Mouse (Mus musculus): ENCODE results near the gene Mrap. TPM values are rescaled to one million over a fixed set of nuclear protein-coding genes. Genes with fewer than 3 reads are reported as not detected.

Mrap gene
- total RNA-seq, 4 experiments from 2014 or later = 13.4 to 20.0 (median 13.6) TPM

GRCm38 (mm10) chr16:90753386-90753941, 15.5 kb downstream of the Mrap start:
- no peak for DNase-seq (ENCODE audit: low spot score)

- DNase-seq (ENCODE audit: low spot score) = no peak
Observed at GRCm38 (mm10) chr16:90759335-90759734, 21.3 kb downstream of the Mrap start.

GRCm38 (mm10) chr16:90760515-90760914, 22.5 kb downstream of the Mrap start:
- no peak for DNase-seq (ENCODE audit: low spot score)

- DNase-seq (ENCODE audit: low spot score) = no peak
Observed at GRCm38 (mm10) chr16:90765195-90765877, 27.3 kb downstream of the Mrap start.

- no peak for DNase-seq (ENCODE audit: low spot score)
Observed at GRCm38 (mm10) chr16:90766919-90767454, 29.0 kb downstream of the Mrap start.

- DNase-seq (ENCODE audit: low spot score) = no peak
Observed at GRCm38 (mm10) chr16:90774216-90774615, 36.2 kb downstream of the Mrap start.

- DNase-seq (ENCODE audit: low spot score) = no peak
Observed at GRCm38 (mm10) chr16:90774646-90775045, 36.6 kb downstream of the Mrap start.

GRCm38 (mm10) chr16:90775946-90776520, 38.0 kb downstream of the Mrap start:
- DNase-seq (ENCODE audit: low spot score) = no peak

GRCm38 (mm10) chr16:90779783-90780182, 41.8 kb downstream of the Mrap start:
- no peak for DNase-seq (ENCODE audit: low spot score)

- DNase-seq (ENCODE audit: low spot score) = no peak
Observed at GRCm38 (mm10) chr16:90783302-90783701, 45.3 kb downstream of the Mrap start.

- DNase-seq (ENCODE audit: low spot score) = no peak
Observed at GRCm38 (mm10) chr16:90785257-90785656, 47.2 kb downstream of the Mrap start.

GRCm38 (mm10) chr16:90788580-90788979, 50.6 kb downstream of the Mrap start:
- DNase-seq (ENCODE audit: low spot score) = no peak

- DNase-seq (ENCODE audit: low spot score) = no peak
Observed at GRCm38 (mm10) chr16:90790946-90791345, 52.9 kb downstream of the Mrap start.

- no peak for DNase-seq (ENCODE audit: low spot score)
Observed at GRCm38 (mm10) chr16:90792066-90792465, 54.1 kb downstream of the Mrap start.

- no peak for DNase-seq (ENCODE audit: low spot score)
Observed at GRCm38 (mm10) chr16:90792500-90792899, 54.5 kb downstream of the Mrap start.

GRCm38 (mm10) chr16:90794708-90795107, 56.7 kb downstream of the Mrap start:
- no peak for DNase-seq (ENCODE audit: low spot score)

- no peak for DNase-seq (ENCODE audit: low spot score)
Observed at GRCm38 (mm10) chr16:90798446-90798845, 60.4 kb downstream of the Mrap start.

- DNase-seq (ENCODE audit: low spot score) = no peak
Observed at GRCm38 (mm10) chr16:90798848-90799247, 60.8 kb downstream of the Mrap start.

Other genes with a start within 250 kb of the Mrap start
- 1 to 10 TPM; 2.1 to 3.7 (median 2.8) TPM for gene Mis18a, start 10.8 kb upstream of the Mrap start, total RNA-seq (2022)
- gene Urb1, start 72.2 kb downstream of the Mrap start, total RNA-seq (2022) = 1 to 10 TPM; 5.7 to 9.1 (median 7.4) TPM
- gene Eva1c, start 88.5 kb downstream of the Mrap start, total RNA-seq (2022) = 1 to 10 TPM; 1.6 TPM
- gene Cfap298, start 196.9 kb downstream of the Mrap start, total RNA-seq (2022) = 10 to 100 TPM; 21.5 to 32.6 (median 26.2) TPM